Mouse (Mus musculus): ENCODE results near the gene Smad6. TPM values are rescaled to one million over a fixed set of nuclear protein-coding genes. Genes with fewer than 3 reads are reported as not detected.

Smad6 gene
- total RNA-seq, 1 experiment = 8.7 TPM

GRCm38 (mm10) chr9:64011356-64011755, 10.5 kb downstream of the Smad6 start:
- TF ChIP-seq ZNF384 (IDR thresholded peaks at IDR 0.05; ENCODE audit: low read depth, low read length) (no peak), HCFC1 (IDR thresholded peaks at IDR 0.05; ENCODE audit: borderline replicate concordance, insufficient read depth, low read length) (no peak), MAFK (IDR thresholded peaks at IDR 0.05; ENCODE audit: insufficient read depth, low read depth, low read length) (no peak), ZC3H11A (IDR thresholded peaks at IDR 0.05; ENCODE audit: borderline replicate concordance, low read depth, low read length) (no peak; the same call in 1 of the 2 replicates), CHD2 (IDR thresholded peaks at IDR 0.05; ENCODE audit: low read depth, low read length) (no peak)
- H3K9me3 ChIP-seq (ENCODE audit: control insufficient read depth, insufficient read depth, low read depth, low read length) = no peaks in the 10 kb centered on the region
- H3K4me1 ChIP-seq (ENCODE audit: control insufficient read depth in 2 of 2, insufficient read depth in 2 of 2, low read length in 2 of 2, poor library complexity in 1 of 2) = peaks cover 2 to 8% of the 10 kb centered on the region in 2 experiments; a peak in 3 of 4 replicates
- peaks cover 3% of the 10 kb centered on the region; the same call in 1 of the 2 replicates for H3K36me3 ChIP-seq (ENCODE audit: control insufficient read depth, insufficient read depth, low read length, poor library complexity, severe bottlenecking)
- no peak overlapping the region for H3K9ac ChIP-seq (ENCODE audit: insufficient read depth, low read depth, low read length, poor library complexity, severe bottlenecking)
- DNase-seq (ENCODE audit: low read depth, low spot score) = no peak
- H3K4me3 ChIP-seq (ENCODE audit: insufficient read depth in 1 of 2, low read depth in 1 of 2, low read length in 2 of 2, poor library complexity in 1 of 2, severe bottlenecking in 1 of 2) = no peak overlapping the region
- in situ Hi-C loops (cut with MboI; ENCODE audit: low sequenced_read_pairs in 2 of 2, unreplicated experiment in 2 of 2) = no loop called here
- H3K27ac ChIP-seq (ENCODE audit: insufficient read depth, low read depth, low read length, poor library complexity, severe bottlenecking) = no peak overlapping the region

GRCm38 (mm10) chr9:64002981-64003380, 18.9 kb downstream of the Smad6 start:
- TF ChIP-seq HCFC1 (IDR thresholded peaks at IDR 0.05; ENCODE audit: borderline replicate concordance, insufficient read depth, low read length) (no peak), ZC3H11A (IDR thresholded peaks at IDR 0.05; ENCODE audit: borderline replicate concordance, low read depth, low read length) (no peak), ZNF384 (IDR thresholded peaks at IDR 0.05; ENCODE audit: low read depth, low read length) (no peak), MAFK (IDR thresholded peaks at IDR 0.05; ENCODE audit: insufficient read depth, low read depth, low read length) (no peak), CHD2 (IDR thresholded peaks at IDR 0.05; ENCODE audit: low read depth, low read length) (no peak)
- Histone ChIP-seq H3K36me3 (ENCODE audit: control insufficient read depth, insufficient read depth, low read length, poor library complexity, severe bottlenecking) (peaks cover 11% of the 10 kb centered on the region; the same call in 1 of the 2 replicates), H3K9me3 (ENCODE audit: control insufficient read depth, insufficient read depth, low read depth, low read length) (no peaks in the 10 kb centered on the region), H3K27ac (ENCODE audit: insufficient read depth, low read depth, low read length, poor library complexity, severe bottlenecking) (no peak overlapping the region), H3K4me3 (ENCODE audit: insufficient read depth in 1 of 2, low read depth in 1 of 2, low read length in 2 of 2, poor library complexity in 1 of 2, severe bottlenecking in 1 of 2) (no peak overlapping the region), H3K9ac (ENCODE audit: insufficient read depth, low read depth, low read length, poor library complexity, severe bottlenecking) (no peak overlapping the region), H3K4me1 (ENCODE audit: control insufficient read depth in 2 of 2, insufficient read depth in 2 of 2, low read length in 2 of 2, poor library complexity in 1 of 2) (0 out of 4 replicates have a peak, but pooled peaks cover 2 to 3% of the 10 kb centered on the region in 2 experiments)
- DNase-seq (ENCODE audit: low read depth, low spot score) = no peak
- in situ Hi-C loops (cut with MboI; ENCODE audit: low sequenced_read_pairs in 2 of 2, unreplicated experiment in 2 of 2) = no loop called here

GRCm38 (mm10) chr9:64001081-64001480, 20.8 kb downstream of the Smad6 start:
- DNase-seq (ENCODE audit: low read depth, low spot score) = no peak
- H3K27ac ChIP-seq (ENCODE audit: insufficient read depth, low read depth, low read length, poor library complexity, severe bottlenecking) = no peak overlapping the region
- peaks cover 2 to 5% of the 10 kb centered on the region in 2 experiments; a peak in 1 of 4 replicates for H3K4me1 ChIP-seq (ENCODE audit: control insufficient read depth in 2 of 2, insufficient read depth in 2 of 2, low read length in 2 of 2, poor library complexity in 1 of 2)
- peaks cover 7% of the 10 kb centered on the region; the same call in 1 of the 2 replicates for H3K36me3 ChIP-seq (ENCODE audit: control insufficient read depth, insufficient read depth, low read length, poor library complexity, severe bottlenecking)
- no peaks in the 10 kb centered on the region for H3K9me3 ChIP-seq (ENCODE audit: control insufficient read depth, insufficient read depth, low read depth, low read length)
- in situ Hi-C loops (cut with MboI; ENCODE audit: low sequenced_read_pairs in 2 of 2, unreplicated experiment in 2 of 2) = no loop called here
- H3K9ac ChIP-seq (ENCODE audit: insufficient read depth, low read depth, low read length, poor library complexity, severe bottlenecking) = no peak overlapping the region
- TF ChIP-seq ZNF384 (IDR thresholded peaks at IDR 0.05; ENCODE audit: low read depth, low read length) = no peak
- TF ChIP-seq CHD2 (IDR thresholded peaks at IDR 0.05; ENCODE audit: low read depth, low read length) = no peak
- TF ChIP-seq MAFK (IDR thresholded peaks at IDR 0.05; ENCODE audit: insufficient read depth, low read depth, low read length) = no peak
- no peak for TF ChIP-seq HCFC1 (IDR thresholded peaks at IDR 0.05; ENCODE audit: borderline replicate concordance, insufficient read depth, low read length)
- no peak for TF ChIP-seq ZC3H11A (IDR thresholded peaks at IDR 0.05; ENCODE audit: borderline replicate concordance, low read depth, low read length)
- H3K4me3 ChIP-seq (ENCODE audit: insufficient read depth in 1 of 2, low read depth in 1 of 2, low read length in 2 of 2, poor library complexity in 1 of 2, severe bottlenecking in 1 of 2) = no peak overlapping the region

GRCm38 (mm10) chr9:64000085-64000484, 21.8 kb downstream of the Smad6 start:
- in situ Hi-C loops (cut with MboI; ENCODE audit: low sequenced_read_pairs in 2 of 2, unreplicated experiment in 2 of 2) = no loop called here
- peaks cover 5% of the 10 kb centered on the region; the same call in 1 of the 2 replicates for H3K36me3 ChIP-seq (ENCODE audit: control insufficient read depth, insufficient read depth, low read length, poor library complexity, severe bottlenecking)
- H3K9me3 ChIP-seq (ENCODE audit: control insufficient read depth, insufficient read depth, low read depth, low read length) = no peaks in the 10 kb centered on the region
- DNase-seq (ENCODE audit: low read depth, low spot score) = no peak
- H3K4me1 ChIP-seq (ENCODE audit: control insufficient read depth in 2 of 2, insufficient read depth in 2 of 2, low read length in 2 of 2, poor library complexity in 1 of 2) = peaks cover 2 to 5% of the 10 kb centered on the region in 2 experiments; a peak in 1 of 4 replicates
- no peak overlapping the region for H3K4me3 ChIP-seq (ENCODE audit: insufficient read depth in 1 of 2, low read depth in 1 of 2, low read length in 2 of 2, poor library complexity in 1 of 2, severe bottlenecking in 1 of 2)
- TF ChIP-seq CHD2 (IDR thresholded peaks at IDR 0.05; ENCODE audit: low read depth, low read length) (no peak), ZC3H11A (IDR thresholded peaks at IDR 0.05; ENCODE audit: borderline replicate concordance, low read depth, low read length) (no peak), HCFC1 (IDR thresholded peaks at IDR 0.05; ENCODE audit: borderline replicate concordance, insufficient read depth, low read length) (no peak), MAFK (IDR thresholded peaks at IDR 0.05; ENCODE audit: insufficient read depth, low read depth, low read length) (no peak), ZNF384 (IDR thresholded peaks at IDR 0.05; ENCODE audit: low read depth, low read length) (no peak)
- H3K9ac ChIP-seq (ENCODE audit: insufficient read depth, low read depth, low read length, poor library complexity, severe bottlenecking) = no peak overlapping the region
- H3K27ac ChIP-seq (ENCODE audit: insufficient read depth, low read depth, low read length, poor library complexity, severe bottlenecking) = no peak overlapping the region

Data from ES-E14 (cell line).